Mouse (Mus musculus) embryonic facial prominence, embryonic 14.5 days (tissue): ENCODE measurements at regions not wholly inside any gene's neighbourhood (a gene's known extent, or its start where the extent isn't known, plus 50 kb on each side); places are given as distances from the start of the nearest gene placed in this dataset.

Source experiments
- ATAC-seq: fragments of 200-750 bp; cut with Nextera tagmentation; 2 replicates; pipeline ENCODE4 v1.8.0; 2017; ENCODE audit warnings: low read depth, moderate number of reproducible peaks, moderate TSS enrichment
- DNase-seq: peaks from one replicate; pipeline ENCODE4 v3.0.0-alpha.2; 2015; ENCODE audit warnings: low spot score
- H3K27ac ChIP-seq: fragments of 300-500 bp; sonication (generic); replicated peaks from 2 replicates; pipeline ENCODE4 v1.5.1; 2014; ENCODE audit warnings: low read depth, mild to moderate bottlenecking, low read length, moderate library complexity
- H3K27me3 ChIP-seq: fragments of 300-500 bp; sonication (generic); replicated peaks from 2 replicates; pipeline ENCODE4 v1.6.1; 2014; ENCODE audit warnings: low read length; ENCODE audit not compliant: control insufficient read depth, insufficient read depth
- H3K36me3 ChIP-seq: fragments of 300-500 bp; sonication (generic); 2 replicates; pipeline ENCODE4 v1.6.1; 2014; ENCODE audit warnings: low read length, mixed read lengths; ENCODE audit not compliant: control insufficient read depth, insufficient read depth
- H3K4me1 ChIP-seq: fragments of 300-500 bp; sonication (generic); 2 replicates; pipeline ENCODE4 v1.6.1; 2014; ENCODE audit warnings: antibody characterized with exemption, low read length; ENCODE audit not compliant: control insufficient read depth, insufficient read depth
- H3K4me2 ChIP-seq: fragments of 300-500 bp; sonication (generic); 2 replicates; pipeline ENCODE4 v1.6.1; 2014; ENCODE audit warnings: low read depth, mild to moderate bottlenecking, low read length, moderate library complexity, mixed read lengths
- H3K4me3 ChIP-seq: fragments of 300-500 bp; sonication (generic); 2 replicates; pipeline ENCODE4 v1.5.1; 2014; ENCODE audit warnings: low read depth, mild to moderate bottlenecking, low read length
- H3K9ac ChIP-seq: fragments of 300-500 bp; sonication (generic); 2 replicates; pipeline ENCODE4 v1.6.1; 2014; ENCODE audit warnings: low read depth, mild to moderate bottlenecking, low read length, moderate library complexity, mixed read lengths
- H3K9me3 ChIP-seq: fragments of 300-500 bp; sonication (generic); 2 replicates; pipeline ENCODE4 v1.6.1; 2016; ENCODE audit warnings: low read length; ENCODE audit not compliant: control insufficient read depth
- WGBS: fragments of 180-500 bp; shearing (Covaris S2); extraction: QIAGEN DNeasy Blood & Tissue Kit; methylation state at CpG from one replicate; pipeline ENCODE4 v1.1.7; 2014; 5-methylcytosine and 5-hydroxymethylcytosine counted together

- Histone ChIP-seq H3K9ac (no peak overlapping the region), H3K27me3 (no peaks in the 10 kb centered on the region), H3K36me3 (no peaks in the 10 kb centered on the region), H3K27ac (no peak overlapping the region), H3K4me3 (no peak overlapping the region), H3K9me3 (no peaks in the 10 kb centered on the region), H3K4me2 (no peak overlapping the region), H3K4me1 (no peaks in the 10 kb centered on the region)
- DNase-seq (peak; percentile 73), ATAC-seq (peak; percentile 26; the same call in 1 of the 2 replicates)
- WGBS, result 64% methylated on average over 3 of the region's 3 CpGs
Observed at GRCm38 (mm10) chr15:59954345-59954744, 62.1 kb downstream of the 4933412E24Rik start.

GRCm38 (mm10) chr15:59953857-59954256, 62.6 kb downstream of the 4933412E24Rik start:
- Histone ChIP-seq H3K27me3 (no peaks in the 10 kb centered on the region), H3K27ac (no peak overlapping the region), H3K9me3 (no peaks in the 10 kb centered on the region), H3K9ac (no peak overlapping the region), H3K4me3 (no peak overlapping the region), H3K4me1 (no peaks in the 10 kb centered on the region), H3K4me2 (no peak overlapping the region), H3K36me3 (no peaks in the 10 kb centered on the region)
- DNase-seq (peak; percentile 12), ATAC-seq (no peak)
- 75% methylated on average over 4 of the region's 4 CpGs for WGBS

DNA sequence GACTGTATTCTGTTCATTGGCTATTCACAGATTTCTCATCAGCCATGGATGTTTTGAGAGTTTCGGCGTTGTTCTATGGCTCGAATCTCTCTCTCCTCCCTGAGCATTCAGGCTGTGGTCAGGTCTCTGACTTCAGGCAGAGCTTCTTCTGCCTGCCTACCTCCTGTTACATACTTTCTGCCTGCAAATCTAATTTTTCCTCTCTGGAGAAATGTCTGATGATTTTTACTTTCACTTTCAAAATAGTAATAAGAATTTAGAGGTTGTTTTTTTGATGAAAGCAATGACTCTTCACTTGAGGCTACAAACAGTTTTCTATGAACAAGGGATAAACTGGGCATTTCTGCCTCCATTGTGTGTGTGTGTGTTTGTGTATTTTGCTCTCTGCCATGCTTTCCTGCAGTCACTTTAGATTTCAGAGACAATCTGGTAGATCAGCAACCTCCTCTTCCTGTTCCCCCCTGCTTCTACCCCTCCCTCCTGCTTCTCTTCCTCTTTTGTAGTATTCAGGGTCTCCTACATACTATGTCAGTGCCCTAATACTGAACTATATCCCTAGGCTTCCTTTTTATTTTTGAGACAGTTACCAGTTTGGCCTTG, 65.7 kb downstream of the 4933412E24Rik start:
- Histone ChIP-seq H3K4me3 (no peak overlapping the region), H3K9ac (no peak overlapping the region), H3K9me3 (no peaks in the 10 kb centered on the region), H3K4me1 (no peaks in the 10 kb centered on the region), H3K27ac (no peak overlapping the region), H3K4me2 (no peak overlapping the region), H3K36me3 (no peaks in the 10 kb centered on the region), H3K27me3 (no peaks in the 10 kb centered on the region)
- whole genome bisulfite sequencing, result 79% methylated on average over 3 of the region's 3 CpGs
- ATAC-seq (no peak), DNase-seq (no peak)

- 3% methylated on average over 8 of the region's 8 CpGs for WGBS
- ATAC-seq (no peak), DNase-seq (no peak)
- no peak overlapping the region for H3K4me3 ChIP-seq
- no peaks in the 10 kb centered on the region for H3K36me3 ChIP-seq
- H3K27ac ChIP-seq, result no peak overlapping the region
- no peak overlapping the region for H3K9ac ChIP-seq
- no peaks in the 10 kb centered on the region for H3K4me1 ChIP-seq
- H3K27me3 ChIP-seq, result no peaks in the 10 kb centered on the region
- H3K9me3 ChIP-seq, result no peaks in the 10 kb centered on the region
- H3K4me2 ChIP-seq, result no peak overlapping the region
Observed at GRCm38 (mm10) chr15:59945208-59945607, 71.2 kb downstream of the 4933412E24Rik start.

DNA sequence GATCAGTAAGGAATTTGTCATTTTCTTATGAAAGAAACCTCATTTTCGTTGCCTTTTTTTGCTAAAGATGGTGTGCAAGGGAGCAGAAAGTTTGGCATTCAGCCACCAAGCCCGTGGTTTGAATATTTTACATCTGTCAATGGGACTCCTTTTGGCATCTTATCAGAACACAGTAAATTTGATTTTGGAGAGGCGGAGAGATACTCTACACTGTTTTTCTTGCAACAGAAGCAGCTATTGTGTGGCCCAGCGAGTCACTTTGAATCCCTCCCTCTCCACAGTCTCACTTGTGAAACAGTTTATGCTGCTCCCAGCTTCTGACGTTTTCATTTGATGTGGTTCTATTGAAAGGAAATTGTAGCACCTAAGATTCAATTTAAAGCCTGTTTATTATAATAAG, 79.9 kb downstream of the 4933412E24Rik start:
- Histone ChIP-seq H3K9ac (no peak overlapping the region), H3K4me2 (peak overlapping the region; percentile 7; the same call in 1 of the 2 replicates), H3K4me3 (no peak overlapping the region), H3K9me3 (no peaks in the 10 kb centered on the region), H3K4me1 (peaks cover 9% of the 10 kb centered on the region; the same call in 1 of the 2 replicates), H3K36me3 (no peaks in the 10 kb centered on the region), H3K27ac (no peak overlapping the region), H3K27me3 (no peaks in the 10 kb centered on the region)
- ATAC-seq, result no peak
- 24% methylated on average over 5 of the region's 5 CpGs for WGBS
- peak; percentile 73 for DNase-seq

- H3K9me3 ChIP-seq, result no peaks in the 10 kb centered on the region
- H3K4me3 ChIP-seq, result no peak overlapping the region
- ATAC-seq (no peak), DNase-seq (no peak)
- no peaks in the 10 kb centered on the region for H3K4me1 ChIP-seq
- H3K36me3 ChIP-seq, result no peaks in the 10 kb centered on the region
- 73% methylated on average over 4 of the region's 4 CpGs for WGBS
- no peak overlapping the region for H3K4me2 ChIP-seq
- H3K27ac ChIP-seq, result no peak overlapping the region
- no peak overlapping the region for H3K9ac ChIP-seq
- no peaks in the 10 kb centered on the region for H3K27me3 ChIP-seq
Observed at GRCm38 (mm10) chr15:59913860-59914259, 102.6 kb downstream of the 4933412E24Rik start.

DNA sequence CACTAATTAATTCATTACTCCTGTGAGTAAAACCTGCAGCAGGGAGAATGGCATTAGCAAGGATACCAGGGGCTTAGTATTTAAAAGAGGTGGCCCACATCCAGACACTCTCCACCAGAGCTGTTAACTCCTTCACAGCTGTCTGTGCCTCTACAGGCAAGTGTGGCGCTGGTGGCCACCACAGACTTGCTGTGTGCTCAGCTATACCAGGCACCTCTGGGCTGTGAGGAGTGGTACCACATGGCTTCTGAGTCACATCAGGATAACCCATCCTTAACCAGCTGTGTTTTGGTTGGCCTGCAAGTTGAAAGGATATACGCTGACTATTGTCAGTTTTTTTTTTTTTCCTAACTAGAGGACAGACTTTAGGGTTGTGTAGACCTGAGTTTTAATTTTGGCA, 108.1 kb downstream of the 4933412E24Rik start:
- H3K27ac ChIP-seq, result no peak overlapping the region
- ATAC-seq, result no peak
- H3K9me3 ChIP-seq, result no peaks in the 10 kb centered on the region
- H3K9ac ChIP-seq, result no peak overlapping the region
- H3K27me3 ChIP-seq, result no peaks in the 10 kb centered on the region
- H3K4me1 ChIP-seq, result 0 out of 2 replicates have a peak, but pooled peaks cover 4% of the 10 kb centered on the region
- no peak overlapping the region for H3K4me3 ChIP-seq
- WGBS, result 85% methylated on average over 2 of the region's 2 CpGs
- no peaks in the 10 kb centered on the region for H3K36me3 ChIP-seq
- no peak overlapping the region for H3K4me2 ChIP-seq
- DNase-seq, result no peak

DNA sequence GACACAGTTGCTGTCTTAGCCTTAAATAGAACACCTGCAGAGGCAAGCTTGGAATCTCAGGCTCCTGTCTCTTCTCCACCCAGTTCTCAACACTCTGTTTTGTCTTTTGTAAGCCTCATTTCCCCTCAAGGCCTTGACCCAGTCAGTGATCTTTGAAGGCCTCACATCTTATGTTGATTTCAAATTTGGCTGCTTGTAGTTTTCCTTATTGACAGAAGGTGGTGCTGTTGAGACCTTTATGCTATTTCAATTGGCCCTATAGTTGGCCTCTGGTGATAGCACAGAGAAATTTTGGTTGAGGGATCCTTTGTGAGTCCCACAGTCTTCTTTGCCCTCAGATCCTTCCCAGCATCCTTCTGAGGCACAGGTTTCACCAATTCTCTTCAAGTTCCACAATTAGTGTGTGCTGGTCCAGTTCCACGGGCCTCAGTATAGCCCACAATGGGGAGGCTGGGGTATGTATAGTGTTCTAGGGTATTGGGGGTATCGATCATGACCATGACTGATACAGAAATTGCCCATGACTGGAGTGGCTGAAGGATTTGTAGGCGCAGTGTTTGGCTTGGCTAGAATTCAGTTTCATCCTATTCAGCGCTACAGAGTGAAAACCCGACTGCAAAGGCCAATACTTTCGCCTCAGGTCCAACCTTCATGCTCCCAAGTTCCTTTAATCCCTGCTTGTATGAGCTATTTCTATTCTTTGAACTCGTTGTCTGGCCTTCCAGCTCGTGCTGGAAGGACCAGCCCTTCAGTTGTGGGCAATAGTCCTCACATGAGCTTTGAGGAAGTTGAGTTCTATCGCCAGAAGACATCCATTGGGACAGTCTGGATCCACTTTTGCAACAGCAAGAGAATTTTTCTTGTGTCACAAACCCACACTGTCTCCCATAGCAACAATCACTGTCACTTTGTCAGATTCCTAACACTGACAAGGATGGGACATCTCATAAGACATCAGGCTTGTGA, 110.3 kb downstream of the 4933412E24Rik start:
- Histone ChIP-seq H3K9me3 (no peaks in the 10 kb centered on the region), H3K27me3 (no peaks in the 10 kb centered on the region), H3K4me2 (no peak overlapping the region), H3K9ac (no peak overlapping the region), H3K36me3 (no peaks in the 10 kb centered on the region), H3K27ac (no peak overlapping the region), H3K4me1 (0 out of 2 replicates have a peak, but pooled peaks cover 4% of the 10 kb centered on the region), H3K4me3 (no peak overlapping the region)
- ATAC-seq (no peak), DNase-seq (peak; percentile 19)
- 77% methylated on average over 9 of the region's 9 CpGs for WGBS
